Mouse (Mus musculus) stomach, postnatal 0 days (tissue): ENCODE data around the gene Prdx1.
"Not testable (repeated sequence)": the region's sequence is repeated elsewhere in the genome, so short reads cannot be mapped to it uniquely, and the experiment has no call there.

ENCODE experiments used
- CTCF ChIP-seq: IDR thresholded peaks from 2 replicates; pipeline ENCODE4 v1.5.1; 2016; ENCODE audit warnings: antibody characterized with exemption, low read depth, mild to moderate bottlenecking, moderate library complexity
- EP300 ChIP-seq: optimal IDR thresholded peaks from 2 replicates; pipeline ENCODE3; 2016; ENCODE audit warnings: antibody characterized with exemption

DNA sequence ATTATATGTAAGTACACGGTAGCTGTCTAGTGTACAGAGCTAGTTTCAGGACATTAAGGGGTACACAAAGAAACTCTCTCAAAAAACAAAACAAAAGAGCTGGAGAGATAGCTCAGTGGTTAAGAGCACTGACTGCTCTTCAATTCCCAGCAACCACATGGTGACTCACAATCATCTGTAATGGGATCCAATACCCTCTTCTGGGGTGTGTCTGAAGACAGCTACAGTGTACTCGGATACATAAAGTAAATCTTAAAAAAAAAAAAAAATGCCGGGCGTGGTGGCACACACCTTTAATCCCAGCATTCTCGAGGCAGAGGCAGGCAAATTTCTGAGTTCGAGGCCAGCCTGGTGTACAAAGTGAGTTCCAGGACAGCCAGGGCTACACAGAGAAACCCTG is 25.4 kb upstream of the Prdx1 start:
- not testable (repeated sequence) for TF ChIP-seq CTCF, EP300
